Comparison of ENCODE assay signal across 7 mouse cellular contexts in genomic region chr11:100397600-100398389, GRCm38 (mm10). TPM values are rescaled to one million over a fixed set of nuclear protein-coding genes. Genes with fewer than 3 reads are reported as not detected.
DNase-seq lines count a peak whose midpoint lies in the region; ATAC-seq lines count a peak whose summit lies in the region.

Gene Jup (minus strand): TSS chr11:100397763.

- peak within 1 kb of the TSS; percentile 73 for H3K9ac ChIP-seq in embryonic facial prominence, embryonic 11.5 days (replicated peaks; ENCODE audit: low read length)
- peak within 1 kb of the TSS; percentile 79 for H3K9ac ChIP-seq in midbrain, embryonic 13.5 days (replicated peaks)

- H3K4me3 ChIP-seq in embryonic facial prominence, embryonic 11.5 days (ENCODE audit: low read depth, low read length) = peak within 1 kb of the TSS; percentile 66
- peak within 1 kb of the TSS; percentile 70 for H3K4me3 ChIP-seq in limb, embryonic 10.5 days
- peak within 1 kb of the TSS; percentile 77 for H3K4me3 ChIP-seq in midbrain, embryonic 13.5 days (replicated peaks)

- peak; percentile 100 for DNase-seq in adrenal gland, postnatal 14 days
- DNase-seq in embryonic facial prominence, embryonic 11.5 days (ENCODE audit: low spot score) = peak; percentile 98
- DNase-seq in kidney, adult 11 months = peak; percentile 100
- DNase-seq in limb, embryonic 10.5 days (ENCODE audit: low spot score) = peak; percentile 94
- DNase-seq in spleen, adult 12 weeks (ENCODE audit: low spot score) = peak; percentile 72

- H3K27ac ChIP-seq in embryonic facial prominence, embryonic 11.5 days (replicated peaks; ENCODE audit: low read depth, low read length) = 0 out of 2 replicates have a peak within 1 kb of the TSS, but pooled peaks have one; percentile 1
- H3K27ac ChIP-seq in limb, embryonic 10.5 days = peak within 1 kb of the TSS; percentile 88
- H3K27ac ChIP-seq in midbrain, embryonic 13.5 days = peak within 1 kb of the TSS; percentile 75

- H3K36me3 ChIP-seq in embryonic facial prominence, embryonic 11.5 days (replicated peaks; ENCODE audit: control insufficient read depth, insufficient read depth, low read depth, low read length) = no peaks in the 10 kb centered on the region
- H3K36me3 ChIP-seq in limb, embryonic 10.5 days = no peaks in the 10 kb centered on the region
- H3K36me3 ChIP-seq in midbrain, embryonic 13.5 days = no peaks in the 10 kb centered on the region

- 1% methylated on average over 36 of the region's 37 CpGs for WGBS in embryonic facial prominence, embryonic 11.5 days
- WGBS in limb, embryonic 10.5 days = 1% methylated on average over 37 of the region's 37 CpGs
- WGBS in midbrain, embryonic 13.5 days = under 1% methylated on average over 37 of the region's 37 CpGs

- H3K27me3 ChIP-seq in embryonic facial prominence, embryonic 11.5 days (ENCODE audit: control insufficient read depth, insufficient read depth, low read length) = peaks cover 2% of the 10 kb centered on the region; the same call in 1 of the 2 replicates
- peaks cover 26% of the 10 kb centered on the region for H3K27me3 ChIP-seq in limb, embryonic 10.5 days (ENCODE audit: low read depth, poor library complexity, severe bottlenecking)
- H3K27me3 ChIP-seq in midbrain, embryonic 13.5 days = peaks cover 21% of the 10 kb centered on the region

- ATAC-seq in embryonic facial prominence, embryonic 11.5 days (replicated peaks; ENCODE audit: insufficient number of reproducible peaks, low FRiP score, low TSS enrichment, low read depth) = peak; percentile 98
- peak; percentile 84 for ATAC-seq in granulocyte monocyte progenitor cell, adult 5-6 weeks (replicated peaks; ENCODE audit: poor library complexity, severe bottlenecking)
- ATAC-seq in midbrain, embryonic 13.5 days = peak; percentile 99

- peaks cover 4% of the 10 kb centered on the region; the same call in 1 of the 2 replicates for H3K4me1 ChIP-seq in embryonic facial prominence, embryonic 11.5 days (ENCODE audit: control insufficient read depth, insufficient read depth, low read length)
- peaks cover 51% of the 10 kb centered on the region for H3K4me1 ChIP-seq in limb, embryonic 10.5 days
- H3K4me1 ChIP-seq in midbrain, embryonic 13.5 days (replicated peaks) = peaks cover 26% of the 10 kb centered on the region

- H3K4me2 ChIP-seq in embryonic facial prominence, embryonic 11.5 days (ENCODE audit: low read depth, low read length) = peak within 1 kb of the TSS; percentile 78
- peak within 1 kb of the TSS; percentile 65 for H3K4me2 ChIP-seq in midbrain, embryonic 13.5 days (replicated peaks)

- no peaks in the 10 kb centered on the region for H3K9me3 ChIP-seq in embryonic facial prominence, embryonic 11.5 days (replicated peaks; ENCODE audit: control insufficient read depth, low read length)
- no peaks in the 10 kb centered on the region for H3K9me3 ChIP-seq in limb, embryonic 10.5 days (replicated peaks)
- H3K9me3 ChIP-seq in midbrain, embryonic 13.5 days = no peaks in the 10 kb centered on the region

RNA-seq across cellular contexts. Expression of gene Jup, which starts in this region (rescaled TPM):
- 101 and 102 TPM in 2 replicates for total RNA-seq in adrenal gland, postnatal 14 days (2021)
- polyA plus RNA-seq in embryonic facial prominence, embryonic 11.5 days (2014; fragmentation: Nextera tagmentation; extraction: Ambion mirVana) = 31.8 and 37.4 TPM in 2 replicates
- 4.8 and 6.7 TPM in 2 replicates for total RNA-seq in granulocyte monocyte progenitor cell, adult 5-6 weeks (2014; fragmentation: Nextera tagmentation)
- 1.4 and 4.2 TPM in 2 replicates for total RNA-seq in granulocyte monocyte progenitor cell, adult 5-6 weeks (2017)
- polyA plus RNA-seq in limb, embryonic 10.5 days (2016; fragmentation: Nextera tagmentation; extraction: Ambion mirVana) = 35.6 and 41.8 TPM in 2 replicates
- polyA plus RNA-seq in midbrain, embryonic 13.5 days (2015; fragmentation: Nextera tagmentation; extraction: Ambion mirVana) = 69.2 and 70.5 TPM in 2 replicates

Comparison
In these comparisons a context has a peak if more than half of its experiments do, and no peak if none do; other contexts are left out.
1. Peak in every context shown above with its lines: DNase-seq, ATAC-seq, H3K4me3 ChIP-seq and H3K27ac ChIP-seq.
2. RNA of gene Jup (total RNA-seq): 101 to 102 TPM in adrenal gland, postnatal 14 days; 1.4 to 6.7 TPM in granulocyte monocyte progenitor cell, adult 5-6 weeks; every median in the first group is over 10 times any median in the second.
3. H3K27ac ChIP-seq: peak in every context shown above with its lines; median percentile 88 in limb, embryonic 10.5 days; 75 in midbrain, embryonic 13.5 days; 1 in embryonic facial prominence, embryonic 11.5 days.